Mouse (Mus musculus) myocyte (in vitro differentiated cells): ENCODE results near the gene Gm21885. TPM values are rescaled to one million over a fixed set of nuclear protein-coding genes. Genes with fewer than 3 reads are reported as not detected.

ENCODE experiments used
- H3K27me3 ChIP-seq: one replicate; pipeline ENCODE4 v1.6.1; 2011; ENCODE audit not compliant: control insufficient read depth, insufficient read depth, insufficient read length
- H3K36me3 ChIP-seq: one replicate; pipeline ENCODE4 v1.6.1; 2011; ENCODE audit not compliant: control insufficient read depth, insufficient read depth
- H3K4me2 ChIP-seq: one replicate; pipeline ENCODE4 v1.6.1; 2011; ENCODE audit warnings: low read depth, control low read depth
- H3K4me3 ChIP-seq: one replicate; pipeline ENCODE4 v1.5.1; 2011; ENCODE audit warnings: mild to moderate bottlenecking, control low read depth, moderate library complexity
- H3K79me2 ChIP-seq: one replicate; pipeline ENCODE4 v1.6.1; 2011; ENCODE audit not compliant: control insufficient read depth, insufficient read depth
- H3ac ChIP-seq: one replicate; pipeline ENCODE4 v1.6.1; 2011; ENCODE audit not compliant: control insufficient read depth, insufficient read length
- CEBPB ChIP-seq: IDR thresholded peaks from 2 replicates; pipeline ENCODE4 v1.6.1; 2011; ENCODE audit warnings: mild to moderate bottlenecking, moderate library complexity; ENCODE audit not compliant: poor library complexity, insufficient read depth, severe bottlenecking
- E2F4 ChIP-seq: IDR thresholded peaks from one replicate; pipeline ENCODE4 v1.6.1; 2011; ENCODE audit warnings: mild to moderate bottlenecking, control low read depth, moderate library complexity; ENCODE audit not compliant: insufficient read depth
- MAX ChIP-seq: IDR thresholded peaks from one replicate; pipeline ENCODE4 v1.6.1; 2011; ENCODE audit warnings: low read depth, mild to moderate bottlenecking, control low read depth
- MYOD1 ChIP-seq, 3 experiments: IDR thresholded peaks; one replicate each; pipeline ENCODE4 v1.6.1; 2011; ENCODE audit warnings: control low read depth in 2 of 3, low read depth in 2 of 3, mild to moderate bottlenecking in 2 of 3, moderate library complexity in 1 of 3; ENCODE audit not compliant: insufficient read length in 2 of 3, control insufficient read depth in 1 of 3
- MYOG ChIP-seq, 3 experiments: IDR thresholded peaks; one replicate each; pipeline ENCODE4 v1.6.1; 2011; ENCODE audit warnings: control low read depth in 2 of 3, low read depth in 2 of 3, mild to moderate bottlenecking in 2 of 3; ENCODE audit not compliant: insufficient read length in 2 of 3, control insufficient read depth in 1 of 3, insufficient read depth in 1 of 3
- POLR2A ChIP-seq: IDR thresholded peaks from one replicate; pipeline ENCODE4 v1.6.1; 2011; ENCODE audit warnings: low read depth, mild to moderate bottlenecking, control low read depth, moderate library complexity; ENCODE audit not compliant: insufficient read length
- POLR2AphosphoS2 ChIP-seq: IDR thresholded peaks from one replicate; pipeline ENCODE4 v1.6.1; 2011; ENCODE audit warnings: low read depth, control low read depth; ENCODE audit not compliant: insufficient read length
- REST ChIP-seq: IDR thresholded peaks from one replicate; pipeline ENCODE4 v1.6.1; 2011; ENCODE audit warnings: mild to moderate bottlenecking, control low read depth, moderate library complexity; ENCODE audit not compliant: insufficient read depth, insufficient read length
- SRF ChIP-seq: IDR thresholded peaks from one replicate; pipeline ENCODE4 v1.6.1; 2011; ENCODE audit warnings: low read depth; ENCODE audit not compliant: control insufficient read depth, insufficient read length
- TCF12 ChIP-seq: IDR thresholded peaks from one replicate; pipeline ENCODE4 v1.6.1; 2011; ENCODE audit warnings: mild to moderate bottlenecking, control low read depth; ENCODE audit not compliant: poor library complexity, insufficient read depth, severe bottlenecking
- TCF3 ChIP-seq: IDR thresholded peaks from one replicate; pipeline ENCODE4 v1.6.1; 2011; ENCODE audit warnings: low read depth, control low read depth; ENCODE audit not compliant: insufficient read length
- USF1 ChIP-seq: IDR thresholded peaks from one replicate; pipeline ENCODE4 v1.6.1; 2011; ENCODE audit warnings: low read depth, mild to moderate bottlenecking, control low read depth, moderate library complexity
- polyA plus RNA-seq: library from polyadenylated mRNA; unstranded; fragments of >200 nt; fragmentation: generic; extraction: Trizol; gene quantifications from one replicate; pipeline ENCODE4 v1.2.1, GENCODE M21; 2012; ENCODE audit warnings: missing spikeins

Gm21885 gene
- polyA plus RNA-seq, 1 experiment = not detected

DNA sequence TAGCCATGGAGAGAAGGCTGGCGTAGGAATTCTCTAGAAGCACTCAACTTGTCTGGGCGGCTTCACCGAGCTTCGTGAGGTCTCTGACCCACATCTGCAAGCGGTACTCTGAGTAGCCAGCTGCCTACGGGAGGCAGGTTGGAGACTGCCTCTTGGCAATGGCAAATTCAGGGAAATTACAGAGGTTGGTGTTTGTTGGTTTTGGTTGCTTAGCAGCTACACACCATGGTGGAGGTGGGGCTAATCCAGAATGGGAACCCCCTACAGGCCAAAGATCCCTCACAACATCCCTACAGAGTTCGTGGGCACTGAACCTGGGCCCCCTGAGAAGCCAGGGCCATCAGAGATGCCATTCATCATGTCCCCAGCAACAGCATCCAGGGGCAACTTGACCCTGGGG, 6.4 kb upstream of the Gm21885 start:
- TF ChIP-seq TCF3 (no peak), MYOG (IDR thresholded peaks at IDR 0.05; ENCODE audit: control insufficient read depth in 1 of 3, insufficient read depth in 1 of 3, insufficient read length in 2 of 3, low read depth in 2 of 3) (no peak), POLR2A (no peak), MAX (no peak), SRF (no peak), TCF12 (no peak), CEBPB (no peak), E2F4 (no peak), USF1 (no peak), MYOD1 (IDR thresholded peaks at IDR 0.05; ENCODE audit: control insufficient read depth in 1 of 3, insufficient read length in 2 of 3, low read depth in 2 of 3) (no peak), POLR2AphosphoS2 (no peak), REST (no peak)
- Histone ChIP-seq H3K4me2 (no peak overlapping the region), H3ac (no peak overlapping the region), H3K79me2 (no peaks in the 10 kb centered on the region), H3K4me3 (no peak overlapping the region), H3K27me3 (no peaks in the 10 kb centered on the region), H3K36me3 (no peaks in the 10 kb centered on the region)

DNA sequence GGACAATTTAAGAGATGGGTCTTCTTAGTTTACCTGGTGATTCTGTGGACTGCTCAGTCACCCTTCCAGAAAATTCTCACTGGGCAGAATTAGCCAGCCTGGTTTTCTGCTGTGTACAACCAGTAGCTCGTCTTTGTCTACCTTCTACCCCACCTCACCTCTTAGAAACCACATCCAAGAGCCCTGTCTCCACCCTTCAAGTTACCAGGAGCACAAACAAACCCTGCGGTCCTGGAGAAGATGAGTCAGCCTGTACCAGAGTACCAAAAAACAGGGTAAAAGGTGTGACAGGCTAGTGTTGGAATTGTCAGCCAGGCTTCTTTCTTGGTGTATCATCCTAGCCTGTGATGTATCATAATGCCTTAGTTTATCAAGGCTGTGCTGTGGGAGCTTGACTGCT, 6.0 kb upstream of the Gm21885 start:
- H3K36me3 ChIP-seq = no peaks in the 10 kb centered on the region
- H3ac ChIP-seq = no peak overlapping the region
- no peaks in the 10 kb centered on the region for H3K79me2 ChIP-seq
- no peak for TF ChIP-seq CEBPB
- TF ChIP-seq USF1 = no peak
- TF ChIP-seq E2F4 = no peak
- TF ChIP-seq REST = no peak
- no peak for TF ChIP-seq TCF12
- TF ChIP-seq TCF3 = no peak
- no peak for TF ChIP-seq SRF
- no peak for TF ChIP-seq POLR2AphosphoS2
- no peak for TF ChIP-seq MYOD1 (IDR thresholded peaks at IDR 0.05; ENCODE audit: control insufficient read depth in 1 of 3, insufficient read length in 2 of 3, low read depth in 2 of 3)
- no peak for TF ChIP-seq MYOG (IDR thresholded peaks at IDR 0.05; ENCODE audit: control insufficient read depth in 1 of 3, insufficient read depth in 1 of 3, insufficient read length in 2 of 3, low read depth in 2 of 3)
- no peak for TF ChIP-seq MAX
- no peak for TF ChIP-seq POLR2A
- no peak overlapping the region for H3K4me2 ChIP-seq
- H3K4me3 ChIP-seq = no peak overlapping the region
- H3K27me3 ChIP-seq = no peaks in the 10 kb centered on the region

DNA sequence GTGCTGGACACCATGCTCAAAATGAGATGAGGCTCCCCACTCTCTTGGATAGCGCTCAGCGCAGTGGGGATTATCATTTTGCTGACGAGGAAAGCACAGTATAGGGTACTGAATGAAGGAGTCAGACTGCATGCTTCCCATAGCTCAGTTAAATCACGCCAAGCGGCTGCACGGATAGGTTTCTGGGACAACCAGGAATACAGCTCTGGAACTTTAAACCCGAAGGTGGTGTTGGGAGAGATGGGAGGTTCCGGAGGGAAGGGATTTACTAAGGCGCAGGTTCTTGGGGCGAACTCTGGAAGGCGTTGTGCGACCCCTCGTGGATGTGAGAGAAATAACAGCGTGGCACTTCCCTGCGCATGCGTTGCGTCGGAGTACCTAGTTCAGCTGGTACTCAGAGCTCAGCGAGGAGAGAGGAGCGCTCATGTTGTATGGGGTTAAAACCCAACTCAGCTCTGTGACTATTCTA, 4.8 kb upstream of the Gm21885 start:
- Histone ChIP-seq H3K4me3 (peak overlapping the region; percentile 1), H3K79me2 (no peaks in the 10 kb centered on the region), H3K27me3 (no peaks in the 10 kb centered on the region), H3ac (no peak overlapping the region), H3K4me2 (peak overlapping the region; percentile 69), H3K36me3 (no peaks in the 10 kb centered on the region)
- TF ChIP-seq SRF (no peak), POLR2AphosphoS2 (peak; percentile 82), POLR2A (peak; percentile 64)

DNA sequence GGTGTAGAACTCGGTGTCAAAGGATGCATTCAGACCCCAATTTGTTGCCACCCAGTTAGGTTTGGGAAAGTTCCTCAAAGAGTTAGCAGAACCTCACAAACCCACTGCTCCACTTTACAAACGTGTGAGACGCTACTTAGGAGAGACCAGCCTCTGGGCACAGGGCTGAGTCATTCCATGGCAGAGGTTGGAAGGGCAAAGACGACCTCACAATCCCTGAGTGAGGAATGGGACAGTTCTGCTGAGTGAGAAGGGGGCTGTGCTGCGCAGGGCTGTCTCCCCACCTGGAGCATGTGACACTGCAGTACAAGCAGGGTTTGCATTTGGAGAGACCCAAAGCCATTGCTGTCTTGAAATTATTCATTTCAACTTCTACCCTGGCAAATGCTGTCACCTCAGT, 618 bp downstream of the Gm21885 start:
- Histone ChIP-seq H3K4me3 (no peak overlapping the region), H3K79me2 (no peaks in the 10 kb centered on the region), H3K4me2 (no peak overlapping the region), H3K36me3 (peaks cover 30% of the 10 kb centered on the region), H3ac (no peak overlapping the region), H3K27me3 (no peaks in the 10 kb centered on the region)
- TF ChIP-seq POLR2AphosphoS2 (peak; percentile 79), E2F4 (no peak)

DNA sequence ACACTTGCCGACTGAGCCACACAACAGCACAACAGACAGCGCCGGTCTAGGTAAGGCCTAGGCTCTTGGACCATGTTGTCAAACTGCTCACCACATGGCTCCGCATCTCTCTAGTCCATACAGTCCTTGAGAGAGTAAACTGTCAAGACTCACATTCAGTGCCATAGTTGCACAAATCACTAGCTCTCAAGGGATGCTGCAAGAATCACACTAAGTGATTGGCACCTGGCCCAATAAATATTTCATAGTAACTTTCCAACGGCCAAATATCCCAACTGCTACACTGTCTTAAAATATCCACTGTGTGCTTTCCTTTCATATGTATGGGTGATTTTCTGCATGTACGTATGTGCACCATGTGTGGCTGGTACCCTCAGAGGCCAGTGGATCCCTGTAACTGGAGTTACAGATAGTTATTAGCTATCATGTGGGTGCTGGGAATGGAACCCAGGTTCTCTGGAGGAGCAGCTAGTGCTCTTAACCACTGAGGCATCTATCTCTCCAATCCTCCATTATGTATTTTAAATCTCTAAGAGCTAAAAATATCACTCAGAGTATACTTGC, 1.9 kb downstream of the Gm21885 start:
- H3K36me3 ChIP-seq = peaks cover 31% of the 10 kb centered on the region
- no peak overlapping the region for H3K4me2 ChIP-seq
- no peak overlapping the region for H3K4me3 ChIP-seq
- H3ac ChIP-seq = no peak overlapping the region
- no peaks in the 10 kb centered on the region for H3K27me3 ChIP-seq
- TF ChIP-seq POLR2AphosphoS2 (peak; percentile 82), TCF3 (no peak), CEBPB (no peak)
- H3K79me2 ChIP-seq = no peaks in the 10 kb centered on the region
